ENCODE assay signal across 11 mouse cellular contexts in the genomic region with DNA sequence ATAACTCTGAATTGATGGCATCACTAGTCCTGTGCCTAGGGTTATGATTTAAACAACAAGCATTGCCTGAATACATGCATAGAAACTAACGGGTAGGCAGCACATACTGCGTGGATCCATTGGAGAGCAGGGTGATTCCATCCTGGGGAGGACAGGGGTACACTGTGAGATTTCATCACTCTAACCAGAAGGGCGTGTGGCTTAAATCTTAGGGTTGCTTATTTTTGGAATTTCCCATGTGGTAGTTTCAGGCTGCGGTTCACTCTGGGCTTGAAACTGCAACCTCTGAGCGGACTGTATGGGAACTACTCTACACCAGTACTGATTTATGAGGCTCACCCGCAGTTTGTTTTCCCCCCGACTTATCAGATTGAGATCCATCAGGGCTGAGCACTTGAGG.
"Had no signal": no experiment of that assay in that cellular context is flagged by ENCODE, and none has a peak within 500 bp of the region (broad histone marks: within the 10 kb centered on the region; RNA-seq: fewer than 3 reads in every experiment).

No protein-coding gene starts in this region.

- H3K9me3 ChIP-seq: limb, embryonic 15.5 days; liver, embryonic 15.5 days; midbrain, embryonic 15.5 days had no signal

- H3K4me3 ChIP-seq: left cerebral cortex, adult 2 months; limb, embryonic 15.5 days; liver, embryonic 15.5 days; midbrain, embryonic 15.5 days had no signal

- DNase-seq: kidney, adult 8-10 months; kidney, postnatal 25 days; lung, embryonic 14.5 days; lung, postnatal 10 days; right cerebral cortex, postnatal 25 days; thymus, adult 18-20 months; thymus, postnatal 14 days had no signal

- H3K36me3 ChIP-seq: limb, embryonic 15.5 days; liver, embryonic 15.5 days; midbrain, embryonic 15.5 days had no signal
